Mouse (Mus musculus) midbrain, embryonic 10.5 days (tissue): Measurements from ENCODE around the gene Mplkip. TPM values are rescaled to one million over a fixed set of nuclear protein-coding genes. Genes with fewer than 3 reads are reported as not detected.

Source experiments
- DNase-seq: peaks from one replicate; pipeline ENCODE4 v3.0.0-alpha.2; 2017; ENCODE audit warnings: low spot score
- H3K27ac ChIP-seq: fragments of 300-500 bp; sonication (generic); replicated peaks from 2 replicates; pipeline ENCODE4 v1.5.1; 2016; ENCODE audit warnings: mild to moderate bottlenecking
- H3K27me3 ChIP-seq: fragments of 300-500 bp; sonication (generic); 2 replicates; pipeline ENCODE4 v1.6.1; 2016; ENCODE audit warnings: low read depth, mild to moderate bottlenecking; ENCODE audit not compliant: poor library complexity, severe bottlenecking
- H3K36me3 ChIP-seq: fragments of 300-500 bp; sonication (generic); 2 replicates; pipeline ENCODE4 v1.6.1; 2016; ENCODE audit warnings: mild to moderate bottlenecking, moderate library complexity
- H3K4me1 ChIP-seq: fragments of 300-500 bp; sonication (generic); 2 replicates; pipeline ENCODE4 v1.6.1; 2016
- H3K4me3 ChIP-seq: fragments of 300-500 bp; sonication (generic); 2 replicates; pipeline ENCODE4 v1.5.1; 2016; ENCODE audit warnings: mild to moderate bottlenecking, moderate library complexity
- H3K9me3 ChIP-seq: fragments of 300-500 bp; sonication (generic); replicated peaks from 2 replicates; pipeline ENCODE4 v1.6.1; 2016; ENCODE audit warnings: mild to moderate bottlenecking
- WGBS: fragments of 180-500 bp; shearing (Covaris S2); methylation state at CpG from one replicate; pipeline ENCODE4 v1.1.7; 2016; 5-methylcytosine and 5-hydroxymethylcytosine counted together
- polyA plus RNA-seq: library from polyadenylated mRNA; unstranded; fragments of >200 nt; fragmentation: Nextera tagmentation; extraction: Ambion mirVana; gene quantifications from 2 replicates; pipeline ENCODE4 v1.2.1, GENCODE M21; 2016

Mplkip gene
- polyA plus RNA-seq = 47.3 and 49.9 TPM in 2 replicates

DNA sequence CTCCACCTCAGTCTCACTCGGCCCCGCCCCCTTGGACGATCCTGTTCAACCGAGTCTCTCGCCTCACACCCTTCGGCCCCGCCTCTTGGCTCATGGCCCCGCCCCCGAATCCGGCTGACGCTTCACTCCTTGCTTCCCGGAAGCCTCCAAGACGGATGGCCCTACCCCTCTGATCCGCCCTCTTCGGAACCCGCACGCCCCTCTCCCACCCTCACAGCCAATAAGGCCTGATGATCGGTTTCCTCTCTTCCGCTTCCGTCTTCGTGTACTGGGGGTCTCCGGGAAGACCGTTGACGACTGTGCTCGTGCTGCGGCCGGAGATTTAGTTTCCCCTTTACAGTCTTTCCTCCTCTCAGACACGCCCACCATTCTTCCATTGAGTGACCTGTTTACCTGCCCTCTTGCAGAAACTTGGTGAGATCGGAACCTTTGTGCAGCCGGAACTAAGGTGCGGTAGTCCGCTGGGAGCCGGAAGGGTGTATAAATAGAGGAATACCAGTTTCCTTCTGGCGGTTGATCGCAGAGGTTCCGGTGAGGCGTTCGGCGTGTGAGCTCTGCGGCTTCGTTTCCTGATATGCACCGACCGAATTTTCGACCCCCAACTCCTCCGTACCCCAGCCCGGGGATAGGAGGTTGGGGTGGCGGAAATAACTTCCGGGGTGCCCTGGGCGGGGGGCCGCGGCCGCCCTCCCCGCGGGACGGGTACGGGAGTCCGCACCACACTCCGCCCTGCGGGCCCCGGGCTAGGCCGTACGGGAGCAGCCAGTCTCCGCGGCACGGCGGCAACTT lies at the start of gene Mplkip, which contains the start of gene Sugct:
Mplkip (plus strand) TSS at position 282 of the 789 bp plus-strand sequence.
Sugct (minus strand) TSS at position 643 of the 789 bp plus-strand sequence.
- under 1% methylated on average over 66 of the region's 66 CpGs for WGBS
- Histone ChIP-seq H3K27ac (peak within 1 kb of the TSS; percentile 93), H3K4me3 (peak within 1 kb of the TSS; percentile 84), H3K9me3 (no peaks in the 10 kb centered on the region), H3K27me3 (no peaks in the 10 kb centered on the region), H3K4me1 (peaks cover 21% of the 10 kb centered on the region), H3K36me3 (no peaks in the 10 kb centered on the region; the same call in 1 of the 2 replicates)
- peak; percentile 100 for DNase-seq

GRCm38 (mm10) chr13:17667380-17667779 lies 27.6 kb upstream of the Mplkip start:
- 86% methylated on average over 1 of the region's 1 CpGs for WGBS
- H3K36me3 ChIP-seq = no peaks in the 10 kb centered on the region
- DNase-seq = no peak

DNA sequence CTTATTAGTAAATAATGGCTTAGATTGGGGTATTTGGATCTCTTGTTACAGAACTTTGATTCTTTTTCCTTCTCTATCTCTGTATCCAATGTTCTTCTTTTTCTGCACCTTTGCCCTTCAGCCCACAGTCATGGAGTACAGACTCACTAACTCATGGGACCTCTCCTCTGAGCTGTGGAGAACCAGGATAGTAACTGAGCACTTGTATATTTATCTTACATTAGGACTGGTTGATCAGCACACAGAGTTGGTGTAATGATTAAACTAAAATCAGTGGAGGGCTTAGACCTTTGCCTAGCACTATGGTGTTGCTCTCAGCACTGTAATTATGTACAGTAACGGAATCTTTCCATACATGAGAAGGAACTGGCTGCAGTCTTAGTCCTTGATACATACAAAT lies 23.9 kb upstream of the Mplkip start:
- no peaks in the 10 kb centered on the region for H3K9me3 ChIP-seq
- H3K27ac ChIP-seq = no peak overlapping the region
- H3K4me1 ChIP-seq = no peaks in the 10 kb centered on the region
- no peak overlapping the region for H3K4me3 ChIP-seq
- H3K36me3 ChIP-seq = no peaks in the 10 kb centered on the region
- no peak for DNase-seq
- no peaks in the 10 kb centered on the region for H3K27me3 ChIP-seq
- WGBS = 81% methylated on average over 1 of the region's 1 CpGs

More at GRCm38 (mm10) chr13:17667380-17667779, 27.6 kb upstream of the Mplkip start:
- Histone ChIP-seq H3K4me1 (no peaks in the 10 kb centered on the region), H3K27ac (no peak overlapping the region), H3K27me3 (no peaks in the 10 kb centered on the region), H3K4me3 (no peak overlapping the region), H3K9me3 (no peaks in the 10 kb centered on the region)

DNA sequence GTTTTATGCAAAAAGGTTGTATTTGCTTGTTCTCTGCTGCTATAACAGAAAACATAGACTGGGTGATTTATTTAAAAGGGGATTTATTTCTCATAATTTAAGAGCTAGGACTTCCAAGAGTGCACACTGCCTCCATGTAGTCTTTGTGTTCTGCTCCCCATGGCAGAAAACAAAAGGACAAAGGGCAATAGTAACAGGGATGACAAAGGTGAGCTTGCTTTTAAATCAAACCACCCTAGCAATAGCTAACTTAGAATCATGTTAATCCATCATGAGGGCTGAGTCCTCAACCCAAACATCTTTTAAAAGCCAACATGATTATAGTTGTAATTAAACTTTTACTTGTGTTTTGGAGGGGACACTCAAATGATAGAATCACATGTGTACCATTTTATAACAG lies 5.5 kb upstream of the Mplkip start:
- no peak overlapping the region for H3K27ac ChIP-seq
- H3K4me3 ChIP-seq = no peak overlapping the region
- H3K4me1 ChIP-seq = peaks cover 7% of the 10 kb centered on the region; the same call in 1 of the 2 replicates
- no peaks in the 10 kb centered on the region for H3K36me3 ChIP-seq
- DNase-seq = no peak
- no peaks in the 10 kb centered on the region for H3K27me3 ChIP-seq
- H3K9me3 ChIP-seq = no peaks in the 10 kb centered on the region

DNA sequence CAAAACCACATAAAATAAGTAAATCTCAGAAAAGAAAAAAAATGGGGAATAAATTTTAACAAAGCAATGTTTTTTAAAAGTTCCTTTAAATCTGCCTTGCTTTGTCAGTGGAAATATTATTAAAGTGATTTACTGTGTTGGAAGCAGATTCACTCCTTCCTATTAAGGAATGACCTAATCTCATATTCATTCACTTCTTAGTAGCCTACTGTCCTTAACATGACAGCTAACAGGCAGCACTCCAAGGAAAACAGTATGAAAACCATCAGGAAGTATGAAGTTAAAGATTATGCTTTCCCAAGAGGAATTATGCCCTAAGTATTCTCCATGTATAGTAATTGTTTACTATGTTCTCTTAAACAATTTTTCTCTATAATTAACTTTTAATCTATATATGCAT lies 4.3 kb upstream of the Mplkip start:
- DNase-seq = no peak
- H3K4me3 ChIP-seq = no peak overlapping the region
- peaks cover 8% of the 10 kb centered on the region; the same call in 1 of the 2 replicates for H3K4me1 ChIP-seq
- H3K9me3 ChIP-seq = no peaks in the 10 kb centered on the region
- no peak overlapping the region for H3K27ac ChIP-seq
- no peaks in the 10 kb centered on the region for H3K27me3 ChIP-seq
- no peaks in the 10 kb centered on the region for H3K36me3 ChIP-seq

DNA sequence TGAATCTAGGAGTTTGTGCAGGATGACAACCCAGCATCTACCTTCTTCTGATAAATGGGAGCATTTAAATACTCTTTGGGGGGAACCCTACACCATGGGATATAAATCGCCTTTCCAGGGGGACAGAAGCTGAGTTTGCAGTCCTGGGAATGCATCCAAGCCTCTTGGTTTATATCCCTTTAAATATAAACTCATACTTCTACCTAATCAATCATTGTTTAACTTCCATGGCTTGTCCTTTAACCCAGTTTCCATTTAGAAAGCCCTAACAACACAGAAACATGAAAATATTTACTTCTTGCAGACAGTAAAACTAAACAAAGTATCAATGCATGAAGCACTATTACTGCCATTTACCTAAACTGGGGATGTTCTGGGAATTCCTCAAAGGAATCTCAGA lies 3.6 kb upstream of the Mplkip start:
- H3K27me3 ChIP-seq = no peaks in the 10 kb centered on the region

GRCm38 (mm10) chr13:17693816-17694215 lies 1.2 kb upstream of the Mplkip start:
- Histone ChIP-seq H3K4me3 (peak overlapping the region; percentile 84), H3K27ac (no peak overlapping the region), H3K9me3 (no peaks in the 10 kb centered on the region), H3K27me3 (no peaks in the 10 kb centered on the region), H3K36me3 (no peaks in the 10 kb centered on the region; the same call in 1 of the 2 replicates), H3K4me1 (peaks cover 21% of the 10 kb centered on the region)
- 76% methylated on average over 5 of the region's 5 CpGs for WGBS
- no peak for DNase-seq

More for the DNA sequence above, 3.6 kb upstream of the Mplkip start:
- no peak overlapping the region for H3K4me3 ChIP-seq
- no peaks in the 10 kb centered on the region for H3K9me3 ChIP-seq
- no peak for DNase-seq
- H3K27ac ChIP-seq = no peak overlapping the region
- WGBS = 84% methylated on average over 1 of the region's 1 CpGs
- no peaks in the 10 kb centered on the region for H3K36me3 ChIP-seq
- peaks cover 13% of the 10 kb centered on the region for H3K4me1 ChIP-seq

DNA sequence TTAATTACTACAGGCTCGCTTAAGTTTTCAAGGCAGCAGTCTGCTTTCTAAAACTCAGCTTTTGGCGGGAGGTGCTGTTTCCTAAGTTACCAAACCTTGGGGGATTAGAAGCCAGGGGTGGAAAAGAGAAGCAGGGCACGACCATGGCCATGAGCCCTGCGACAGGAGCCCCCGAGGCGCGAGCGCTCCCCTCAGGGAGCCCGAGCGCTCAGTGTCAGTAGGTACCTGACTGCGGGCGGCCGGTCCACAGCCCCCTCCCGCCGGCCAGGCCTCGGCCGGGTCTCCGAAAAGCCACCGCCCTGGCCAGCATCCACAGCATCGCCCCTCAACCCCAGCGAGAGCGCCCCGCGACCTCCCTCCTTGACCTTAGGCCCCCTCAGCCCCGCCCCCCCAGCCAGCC lies 578 bp upstream of the Mplkip start:
- Histone ChIP-seq H3K9me3 (no peaks in the 10 kb centered on the region), H3K27me3 (no peaks in the 10 kb centered on the region), H3K36me3 (no peaks in the 10 kb centered on the region; the same call in 1 of the 2 replicates), H3K4me3 (peak overlapping the region; percentile 84), H3K4me1 (peaks cover 21% of the 10 kb centered on the region), H3K27ac (peak overlapping the region; percentile 93)
- no peak for DNase-seq
- under 1% methylated on average over 25 of the region's 25 CpGs for WGBS

DNA sequence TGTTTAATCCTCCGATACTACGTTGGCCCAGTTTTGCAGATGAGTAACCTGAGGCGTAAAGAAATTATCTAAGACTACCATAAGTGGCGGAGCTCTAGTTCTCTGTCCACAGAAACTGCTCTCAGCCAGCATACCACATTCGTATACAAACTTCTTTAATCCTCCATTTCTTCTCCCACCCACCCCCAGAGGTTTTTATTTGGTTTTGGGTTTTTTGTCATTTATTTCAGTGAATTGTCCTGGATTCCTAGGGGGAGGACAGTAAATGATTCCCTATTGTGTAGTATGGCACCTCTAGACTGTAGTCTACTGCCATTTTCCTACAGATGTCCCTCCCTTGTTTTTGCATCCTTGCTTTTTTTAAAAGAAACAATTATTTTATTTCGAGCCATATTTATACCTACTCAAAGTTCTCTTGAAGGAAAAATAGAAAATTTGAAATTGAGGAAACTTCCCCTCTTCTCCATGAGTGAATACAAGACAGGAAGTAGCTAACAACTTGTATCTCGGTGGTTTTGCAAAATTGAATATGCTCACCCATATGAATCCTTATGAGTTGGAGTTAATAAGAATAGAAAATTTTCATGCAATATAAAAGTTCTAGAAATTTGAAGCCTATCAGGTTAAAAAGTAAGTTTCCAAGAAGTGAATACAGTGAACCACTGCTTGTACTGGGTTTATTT lies 1.0 kb downstream of the Mplkip start:
- H3K27ac ChIP-seq = peak overlapping the region; percentile 93
- peaks cover 21% of the 10 kb centered on the region for H3K4me1 ChIP-seq
- no peak for DNase-seq
- H3K27me3 ChIP-seq = no peaks in the 10 kb centered on the region
- H3K36me3 ChIP-seq = no peaks in the 10 kb centered on the region; the same call in 1 of the 2 replicates
- WGBS = 21% methylated on average over 7 of the region's 7 CpGs
- peak overlapping the region; percentile 84 for H3K4me3 ChIP-seq
- H3K9me3 ChIP-seq = no peaks in the 10 kb centered on the region

- Histone ChIP-seq H3K4me1 (peaks cover 14% of the 10 kb centered on the region), H3K9me3 (no peaks in the 10 kb centered on the region), H3K36me3 (peaks cover 10% of the 10 kb centered on the region; the same call in 1 of the 2 replicates), H3K27ac (no peak overlapping the region), H3K27me3 (no peaks in the 10 kb centered on the region), H3K4me3 (no peak overlapping the region)
- DNase-seq = no peak
- WGBS = 85% methylated on average over 3 of the region's 3 CpGs
These were observed 5.2 kb downstream of the Mplkip start for GRCm38 (mm10) chr13:17700090-17700715.

DNA sequence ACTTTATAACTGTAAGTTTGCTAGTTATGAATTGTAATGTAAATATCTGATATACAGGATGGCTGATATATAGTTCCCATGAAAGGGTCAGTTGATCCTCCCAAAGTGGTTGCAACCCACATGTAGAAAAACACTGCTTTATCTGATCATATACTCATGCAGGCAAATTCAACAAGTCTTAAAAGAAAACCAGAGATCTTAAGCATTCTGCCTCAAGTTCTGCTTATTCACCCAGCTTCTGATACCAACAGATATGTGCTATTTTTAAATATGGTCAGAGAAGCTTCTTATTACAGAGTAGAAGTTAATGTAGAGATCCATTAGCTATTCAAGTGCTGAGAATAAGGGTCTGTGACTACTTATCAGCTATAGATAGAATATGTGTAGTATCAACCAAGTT lies 6.3 kb downstream of the Mplkip start:
- Histone ChIP-seq H3K27ac (no peak overlapping the region), H3K4me1 (peaks cover 10% of the 10 kb centered on the region), H3K27me3 (no peaks in the 10 kb centered on the region), H3K36me3 (peaks cover 10% of the 10 kb centered on the region; the same call in 1 of the 2 replicates), H3K9me3 (no peaks in the 10 kb centered on the region), H3K4me3 (no peak overlapping the region)
- DNase-seq = no peak

- no peaks in the 10 kb centered on the region for H3K9me3 ChIP-seq
- H3K27ac ChIP-seq = no peak overlapping the region
- no peaks in the 10 kb centered on the region for H3K27me3 ChIP-seq
- peaks cover 10% of the 10 kb centered on the region; the same call in 1 of the 2 replicates for H3K36me3 ChIP-seq
- H3K4me3 ChIP-seq = no peak overlapping the region
- H3K4me1 ChIP-seq = 0 out of 2 replicates have a peak, but pooled peaks cover 2% of the 10 kb centered on the region
- no peak for DNase-seq
These were observed 7.3 kb downstream of the Mplkip start for GRCm38 (mm10) chr13:17702311-17702710.
